Mouse (Mus musculus) CH12.LX (cell line): ENCODE measurements around the gene Zfp383. TPM values are rescaled to one million over a fixed set of nuclear protein-coding genes. Genes with fewer than 3 reads are reported as not detected.

Source experiments
- DNase-seq: peaks from one replicate; pipeline ENCODE4 v3.0.0-alpha.2; 2013; ENCODE audit errors: extremely low read depth
- H3K27ac ChIP-seq: 2 replicates; pipeline ENCODE4 v1.5.1; 2012; ENCODE audit warnings: low read depth, mild to moderate bottlenecking, control low read depth, moderate library complexity; ENCODE audit not compliant: insufficient read depth
- H3K27me3 ChIP-seq: replicated peaks from 2 replicates; pipeline ENCODE3; 2012; ENCODE audit warnings: inconsistent platforms
- H3K36me3 ChIP-seq, 2 experiments: replicated peaks in 1 of 2; 2 replicates each; pipeline versions ENCODE3 to v1.6.1; 2012; ENCODE audit warnings: inconsistent platforms in 1 of 2, low read length in 1 of 2, mild to moderate bottlenecking in 1 of 2, mixed read lengths in 1 of 2, moderate library complexity in 1 of 2; ENCODE audit not compliant: control insufficient read depth in 1 of 2, insufficient read depth in 1 of 2
- H3K4me1 ChIP-seq, 2 experiments: 2 replicates each; pipeline ENCODE4 v1.6.1; 2012; ENCODE audit warnings: inconsistent platforms in 1 of 2, moderate library complexity in 1 of 2; ENCODE audit not compliant: insufficient read depth in 2 of 2, control insufficient read depth in 1 of 2
- H3K4me2 ChIP-seq: 2 replicates; pipeline ENCODE4 v1.6.1; 2012; ENCODE audit warnings: low read depth, mild to moderate bottlenecking, control low read depth; ENCODE audit not compliant: poor library complexity, insufficient read depth, severe bottlenecking
- H3K4me3 ChIP-seq, 3 experiments: fragments of 150-350 bp in 1 of 3; sonication (generic) in 1 of 3; replicated peaks in 1 of 3; 2 replicates each; pipeline versions ENCODE3 to v1.5.1; 2011 to 2012; ENCODE audit warnings: low read depth in 2 of 3, low read length in 2 of 3, mild to moderate bottlenecking in 2 of 3, moderate library complexity in 2 of 3, control low read depth in 1 of 3, improper control_type of control experiment in 1 of 3, inconsistent platforms in 1 of 3, mixed read lengths in 1 of 3; ENCODE audit not compliant: poor library complexity in 1 of 3
- H3K79me2 ChIP-seq: replicated peaks from 2 replicates; pipeline ENCODE4 v1.6.1; 2012; ENCODE audit warnings: mild to moderate bottlenecking, moderate library complexity; ENCODE audit not compliant: control insufficient read depth, poor library complexity, insufficient read depth, severe bottlenecking; ENCODE audit errors: extremely low read depth
- H3K9ac ChIP-seq: 2 replicates; pipeline ENCODE4 v1.6.1; 2012; ENCODE audit warnings: low read depth, mild to moderate bottlenecking, control low read depth, moderate library complexity; ENCODE audit not compliant: insufficient read depth
- H3K9me3 ChIP-seq: replicated peaks from 2 replicates; pipeline ENCODE3; 2012; ENCODE audit warnings: low read length, inconsistent platforms, mixed read lengths
- CHD1 ChIP-seq: IDR thresholded peaks from 2 replicates; pipeline ENCODE4 v1.6.1; 2012; ENCODE audit warnings: low read depth, low read length, improper control_type of control experiment, inconsistent platforms
- CTCF ChIP-seq, 2 experiments: IDR thresholded peaks in 1 of 2; conservative IDR thresholded peaks in 1 of 2; 2 replicates each; pipeline ENCODE4 v1.5.1; 2011 to 2012; ENCODE audit warnings: low read depth in 2 of 2, low read length in 2 of 2, improper control_type of control experiment in 1 of 2, inconsistent platforms in 1 of 2, mild to moderate bottlenecking in 1 of 2, moderate library complexity in 1 of 2
- E2F4 ChIP-seq: IDR thresholded peaks from 2 replicates; pipeline ENCODE4 v1.6.1; 2011; ENCODE audit warnings: low read depth, low read length, improper control_type of control experiment; ENCODE audit not compliant: insufficient replicate concordance
- EP300 ChIP-seq: IDR thresholded peaks from 2 replicates; pipeline ENCODE4 v1.6.1; 2011; ENCODE audit warnings: low read length, improper control_type of control experiment
- ETS1 ChIP-seq: conservative IDR thresholded peaks from 2 replicates; pipeline ENCODE4 v1.6.1; 2012; ENCODE audit warnings: low read depth, mild to moderate bottlenecking, inconsistent platforms, low read length, improper control_type of control experiment, moderate library complexity
- KAT2A ChIP-seq: IDR thresholded peaks from 2 replicates; pipeline ENCODE4 v1.6.1; 2012; ENCODE audit warnings: low read length, improper control_type of control experiment, inconsistent platforms; ENCODE audit not compliant: insufficient replicate concordance
- MAFK ChIP-seq: IDR thresholded peaks from 2 replicates; pipeline ENCODE4 v1.6.1; 2011; ENCODE audit warnings: low read length, improper control_type of control experiment; ENCODE audit not compliant: insufficient replicate concordance
- MAX ChIP-seq: IDR thresholded peaks from 2 replicates; pipeline ENCODE4 v1.6.1; 2011; ENCODE audit warnings: low read length, improper control_type of control experiment
- MAZ ChIP-seq: IDR thresholded peaks from 2 replicates; pipeline ENCODE4 v1.6.1; 2012; ENCODE audit warnings: low read depth, mild to moderate bottlenecking, inconsistent platforms, low read length, improper control_type of control experiment, moderate library complexity
- MEF2A ChIP-seq: IDR thresholded peaks from 2 replicates; pipeline ENCODE4 v1.6.1; 2014; ENCODE audit warnings: low read depth, mild to moderate bottlenecking, inconsistent platforms, low read length, improper control_type of control experiment, borderline replicate concordance
- MXI1 ChIP-seq: IDR thresholded peaks from 2 replicates; pipeline ENCODE4 v1.6.1; 2011; ENCODE audit warnings: mild to moderate bottlenecking, low read depth, low read length, improper control_type of control experiment
- MYC ChIP-seq: IDR thresholded peaks from 2 replicates; pipeline ENCODE4 v1.6.1; 2011; ENCODE audit warnings: low read depth, mild to moderate bottlenecking, improper control_type of control experiment, low read length
- NELFE ChIP-seq: IDR thresholded peaks from 2 replicates; pipeline ENCODE4 v1.6.1; 2011; ENCODE audit warnings: low read depth, low read length, improper control_type of control experiment
- NRF1 ChIP-seq: IDR thresholded peaks from 2 replicates; pipeline ENCODE4 v1.6.1; 2014; ENCODE audit warnings: low read depth, mild to moderate bottlenecking, inconsistent platforms, low read length, improper control_type of control experiment, moderate library complexity
- PAX5 ChIP-seq: IDR thresholded peaks from 2 replicates; pipeline ENCODE4 v1.6.1; 2012; ENCODE audit warnings: low read length, inconsistent platforms, mixed read lengths
- POLR2A ChIP-seq: IDR thresholded peaks from 2 replicates; pipeline ENCODE4 v1.6.1; 2011; ENCODE audit warnings: low read depth, mild to moderate bottlenecking, improper control_type of control experiment, low read length
- POLR2AphosphoS2 ChIP-seq: IDR thresholded peaks from 2 replicates; pipeline ENCODE4 v1.6.1; 2011; ENCODE audit warnings: low read depth, low read length, improper control_type of control experiment
- RAD21 ChIP-seq: IDR thresholded peaks from 2 replicates; pipeline ENCODE4 v1.6.1; 2011; ENCODE audit warnings: low read depth, mild to moderate bottlenecking, low read length, improper control_type of control experiment, moderate library complexity
- SIN3A ChIP-seq: IDR thresholded peaks from 2 replicates; pipeline ENCODE4 v1.6.1; 2012; ENCODE audit warnings: low read length, improper control_type of control experiment, inconsistent platforms
- TBP ChIP-seq: conservative IDR thresholded peaks from 2 replicates; pipeline ENCODE4 v1.6.1; 2011; ENCODE audit warnings: low read depth, low read length, improper control_type of control experiment
- TCF12 ChIP-seq: IDR thresholded peaks from 2 replicates; pipeline ENCODE4 v1.6.1; 2014; ENCODE audit warnings: low read depth, mild to moderate bottlenecking, inconsistent platforms, low read length, improper control_type of control experiment
- UBTF ChIP-seq: IDR thresholded peaks from 2 replicates; pipeline ENCODE4 v1.6.1; 2012; ENCODE audit warnings: low read depth, mild to moderate bottlenecking, inconsistent platforms, low read length, improper control_type of control experiment, moderate library complexity
- USF1 ChIP-seq: IDR thresholded peaks from 2 replicates; pipeline ENCODE4 v1.6.1; 2014; ENCODE audit warnings: low read depth, mild to moderate bottlenecking, inconsistent platforms, low read length, improper control_type of control experiment
- ZC3H11A ChIP-seq: IDR thresholded peaks from 2 replicates; pipeline ENCODE4 v1.6.1; 2012; ENCODE audit warnings: low read depth, mild to moderate bottlenecking, inconsistent platforms, low read length, improper control_type of control experiment
- dilution Hi-C: fragments of 300-500 bp; cut with MboI; formaldehyde crosslinking; loops from 2 replicates; pipeline ENCODE4 v1.14.3; 2020; ENCODE audit warnings: low sequenced_read_pairs; ENCODE audit not compliant: extremely low pct_unique_long_range_greater_than_20kb, extremely low pct_ligation_motif_present
- in situ Hi-C: fragments of 300-500 bp; cut with MboI; formaldehyde crosslinking; loops from 3 replicates; pipeline ENCODE4 v1.14.3; 2019; ENCODE audit warnings: low sequenced_read_pairs, low pct_ligation_motif_present, low pct_unique_long_range_greater_than_20kb, mixed read lengths
- polyA plus RNA-seq: library from polyadenylated mRNA; unstranded; fragments of >175 nt; gene quantifications from 2 replicates; pipeline ENCODE4 v1.2.1, GENCODE M21; 2012; ENCODE audit warnings: low read depth; ENCODE audit not compliant: insufficient read length
- total RNA-seq, 2 experiments: library from RNA; depleted of rRNA; stranded (reverse); fragments of 300-350 nt in 1 of 2; fragments of >200 nt in 1 of 2; gene quantifications; 2 replicates each; pipeline ENCODE4 v1.2.3; 2012 to 2014

The Zfp383 gene
- total and polyA plus RNA-seq, 3 experiments: 2.7 to 3.9 (median 3.5) TPM

DNA sequence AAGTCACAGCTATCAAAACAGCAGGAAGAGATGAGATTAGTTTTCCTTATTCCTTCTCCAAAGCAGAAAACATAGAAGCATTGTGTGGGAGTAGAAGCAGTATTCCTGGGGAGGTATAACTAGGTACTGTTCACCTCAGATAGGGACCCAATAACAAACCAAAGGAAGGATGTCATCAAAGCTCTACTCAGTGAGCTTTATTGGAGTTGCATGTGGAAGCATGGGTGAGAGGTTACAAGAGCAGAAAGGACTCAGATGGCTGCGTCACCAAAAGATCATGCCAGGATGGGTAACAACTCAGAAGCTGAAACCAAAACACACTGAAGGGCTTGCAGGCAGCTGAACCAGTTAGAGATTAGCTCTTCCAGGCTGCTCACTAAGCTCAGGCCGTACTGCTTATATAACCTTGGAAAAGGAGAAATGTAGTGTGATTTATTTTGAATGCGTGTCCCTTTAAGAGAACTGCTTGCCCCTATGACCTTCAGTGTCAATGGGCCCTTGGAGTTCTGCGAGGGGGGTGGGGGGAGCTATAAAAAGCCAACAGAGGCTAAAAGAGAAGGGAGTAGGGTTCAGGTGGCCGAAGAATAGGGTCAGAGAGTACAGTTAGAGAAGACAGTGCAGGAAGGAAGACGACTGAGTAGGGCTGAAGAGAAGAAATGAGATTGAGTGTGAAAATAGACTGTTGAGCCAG is 9.5 kb downstream of the Zfp383 start:
- Histone ChIP-seq H3K4me3 (no peak overlapping the region), H3K27me3 (no peaks in the 10 kb centered on the region), H3K9me3 (peaks cover 6% of the 10 kb centered on the region), H3K79me2 (no peaks in the 10 kb centered on the region), H3K4me2 (no peak overlapping the region), H3K36me3 (peaks cover 24 to 62% of the 10 kb centered on the region in 2 experiments), H3K4me1 (peaks cover 0 to 18% of the 10 kb centered on the region in 2 experiments; a peak in 2 of 4 replicates), H3K9ac (no peak overlapping the region), H3K27ac (no peak overlapping the region)
- no peak for DNase-seq
- dilution Hi-C loops: no loop called here
- in situ Hi-C loops: no loop called here
- TF ChIP-seq CHD1 (no peak), CTCF (conservative IDR thresholded peaks at IDR 0.05 in 1 of 2, IDR thresholded peaks at IDR 0.05 in 1 of 2; ENCODE audit: low read depth in 2 of 2, low read length in 2 of 2) (no peak), MXI1 (no peak), SIN3A (no peak), EP300 (no peak), USF1 (no peak), ETS1 (no peak), E2F4 (no peak), TBP (no peak)

DNA sequence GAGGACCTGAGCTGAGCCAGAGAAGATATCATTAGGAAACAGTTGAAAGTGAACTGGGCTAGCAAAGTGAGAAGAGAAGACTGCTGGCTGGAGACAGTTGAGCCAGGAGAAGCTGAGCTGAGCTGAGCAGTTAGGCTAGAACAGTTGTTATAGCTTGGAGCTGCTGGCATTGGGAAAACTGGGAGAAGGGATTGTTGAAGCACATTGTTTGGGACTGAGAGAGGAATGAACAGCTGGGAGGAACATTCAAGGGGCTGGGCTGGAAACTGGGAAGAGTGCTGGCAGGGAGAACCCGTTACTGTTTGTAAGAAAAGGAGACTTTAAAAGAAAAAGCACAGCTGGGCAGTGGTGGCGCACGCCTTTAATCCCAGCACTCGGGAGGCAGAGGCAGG is 10.0 kb downstream of the Zfp383 start:
- TF ChIP-seq POLR2A (no peak), TBP (no peak), CHD1 (no peak), MAX (no peak), KAT2A (no peak), MAFK (no peak), POLR2AphosphoS2 (no peak), TCF12 (no peak), NELFE (no peak), NRF1 (no peak), PAX5 (no peak), MEF2A (no peak), MYC (no peak), ZC3H11A (no peak), MAZ (no peak), E2F4 (no peak), RAD21 (no peak), UBTF (no peak)
- peaks cover 22 to 59% of the 10 kb centered on the region in 2 experiments for H3K36me3 ChIP-seq
- H3K4me3 ChIP-seq: no peak overlapping the region
- H3K4me1 ChIP-seq: peaks cover 0 to 18% of the 10 kb centered on the region in 2 experiments; a peak in 2 of 4 replicates
- no peak overlapping the region for H3K27ac ChIP-seq
- dilution Hi-C loops: no loop called here
- H3K9me3 ChIP-seq: peaks cover 6% of the 10 kb centered on the region
- no peaks in the 10 kb centered on the region for H3K27me3 ChIP-seq
- DNase-seq: no peak
- H3K79me2 ChIP-seq: no peaks in the 10 kb centered on the region
- no peak overlapping the region for H3K9ac ChIP-seq
- no peak overlapping the region for H3K4me2 ChIP-seq
- in situ Hi-C loops: no loop called here
